Mouse (Mus musculus): Measurements from ENCODE around the gene G6pc3.
"Not testable (repeated sequence)": the region's sequence is repeated elsewhere in the genome, so short reads cannot be mapped to it uniquely, and the experiment has no call there.

Gene G6pc3

DNA sequence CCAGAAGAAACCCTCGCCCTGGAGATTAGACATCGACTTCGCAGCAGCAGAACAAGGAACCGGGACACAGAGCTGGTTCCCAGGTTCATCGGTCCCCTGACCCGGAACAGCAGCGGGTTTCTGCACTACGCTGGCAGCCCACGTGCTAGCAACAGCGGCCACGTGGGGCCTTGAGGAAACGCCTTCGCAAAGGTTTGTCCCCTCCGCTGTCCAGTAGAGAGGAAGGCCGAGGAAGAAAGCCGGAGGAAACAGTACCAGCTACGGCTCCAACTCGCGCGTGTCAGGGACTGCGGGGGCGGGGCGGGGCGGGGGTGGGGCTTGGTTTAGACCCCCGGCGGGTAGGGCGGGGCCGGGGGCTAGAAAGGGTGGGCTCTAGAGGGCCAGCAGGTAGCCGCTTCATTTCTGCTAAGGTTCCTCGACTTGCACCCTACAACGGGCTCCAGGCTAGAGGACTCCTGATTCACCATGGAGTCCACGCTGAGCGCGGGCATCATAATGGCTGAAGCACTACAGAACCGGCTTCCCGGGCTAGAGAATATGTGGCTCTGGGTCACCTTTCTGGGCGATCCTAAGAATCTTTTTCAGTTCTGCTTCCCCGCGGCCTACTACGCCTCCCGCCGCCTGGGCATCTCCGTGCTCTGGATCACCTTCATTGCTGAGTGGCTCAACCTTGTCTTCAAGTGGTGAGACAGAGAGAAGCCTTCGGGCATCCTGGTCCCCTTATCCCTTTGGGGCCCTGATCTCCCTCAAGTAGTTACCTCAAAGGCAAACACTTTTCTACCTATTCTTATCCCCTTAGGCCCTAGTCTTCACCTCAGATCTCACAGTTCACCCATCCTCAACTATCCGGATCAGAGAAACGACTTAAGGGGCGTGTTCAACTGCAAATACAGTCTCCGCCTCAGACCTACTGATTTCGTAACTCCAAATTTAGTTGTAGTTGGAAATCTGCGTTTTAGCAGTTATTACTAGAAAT is at the start of gene G6pc3:
TSS of gene G6pc3 (plus strand) at position 160 of the 976 bp plus-strand sequence.
- peak; percentile 84 to 90 for DNase-seq (ENCODE audit: low spot score in 2 of 2)

DNA sequence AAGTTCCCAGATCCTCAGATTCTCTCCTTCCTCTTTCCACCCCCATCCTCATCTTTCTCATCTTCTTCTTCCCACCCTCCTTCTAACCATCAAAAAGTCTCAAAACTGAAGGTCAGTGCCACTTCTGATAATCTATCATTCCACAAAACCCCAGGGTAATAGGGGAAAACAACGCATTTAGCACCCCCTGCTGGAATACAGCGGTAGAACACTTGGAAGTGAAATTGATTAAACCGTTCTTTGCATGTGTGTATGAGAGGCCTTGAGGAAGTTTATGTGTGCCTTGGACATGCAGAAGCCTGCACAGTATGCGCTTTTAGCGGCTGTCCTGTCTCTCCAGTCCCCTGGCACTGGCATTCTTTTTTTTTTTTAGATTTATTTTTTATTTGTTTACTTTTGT is 48.9 kb upstream of the G6pc3 start:
- peak; percentile 61 to 85 for DNase-seq (ENCODE audit: low spot score in 2 of 2)

DNA sequence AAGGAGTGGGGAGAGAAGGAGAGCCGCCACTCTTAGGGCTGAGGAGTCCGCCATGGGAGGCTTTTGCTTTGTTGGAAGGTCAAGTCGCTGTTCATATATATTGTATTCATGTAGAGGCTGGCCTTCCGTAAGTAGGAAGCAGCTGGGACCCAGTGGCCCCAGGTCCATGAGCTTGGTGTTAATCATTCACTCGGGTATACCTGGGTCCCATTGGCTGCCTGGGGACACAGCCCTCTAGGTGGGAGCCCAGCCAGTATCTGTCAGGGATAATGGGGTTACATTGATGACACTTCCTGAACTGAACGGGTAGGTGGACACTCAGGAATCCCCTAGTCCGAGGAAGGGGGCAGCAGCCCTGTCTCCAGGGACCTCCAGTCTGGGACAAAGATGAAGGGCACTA is 47.1 kb upstream of the G6pc3 start:
- DNase-seq (ENCODE audit: low spot score in 2 of 2), result no peak

DNA sequence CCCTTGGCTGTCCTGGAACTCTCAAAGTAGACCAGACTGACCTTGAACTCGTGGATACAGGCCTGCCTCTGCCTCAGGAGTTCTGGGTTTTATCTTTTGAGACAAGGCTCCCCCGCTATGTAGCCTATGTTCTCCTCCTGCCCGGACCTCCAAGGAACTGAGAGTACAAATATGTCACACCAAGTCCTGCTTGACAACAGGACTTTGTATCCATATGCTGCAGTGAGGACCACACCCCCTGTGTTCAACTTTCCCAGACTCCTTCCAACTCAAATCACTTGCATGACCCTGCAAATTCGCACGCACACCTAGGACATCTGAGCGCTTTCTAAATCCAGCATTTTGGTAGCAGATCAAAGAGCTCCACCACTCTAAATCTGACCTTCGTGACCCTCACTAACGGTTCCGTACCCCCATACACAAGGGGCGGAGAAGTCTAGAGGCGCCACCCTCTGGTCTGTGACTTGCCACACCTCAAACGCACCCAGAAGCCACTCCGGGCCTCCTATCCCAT is 44.4 kb upstream of the G6pc3 start:
- DNase-seq (ENCODE audit: low spot score in 2 of 2), result no peak

DNA sequence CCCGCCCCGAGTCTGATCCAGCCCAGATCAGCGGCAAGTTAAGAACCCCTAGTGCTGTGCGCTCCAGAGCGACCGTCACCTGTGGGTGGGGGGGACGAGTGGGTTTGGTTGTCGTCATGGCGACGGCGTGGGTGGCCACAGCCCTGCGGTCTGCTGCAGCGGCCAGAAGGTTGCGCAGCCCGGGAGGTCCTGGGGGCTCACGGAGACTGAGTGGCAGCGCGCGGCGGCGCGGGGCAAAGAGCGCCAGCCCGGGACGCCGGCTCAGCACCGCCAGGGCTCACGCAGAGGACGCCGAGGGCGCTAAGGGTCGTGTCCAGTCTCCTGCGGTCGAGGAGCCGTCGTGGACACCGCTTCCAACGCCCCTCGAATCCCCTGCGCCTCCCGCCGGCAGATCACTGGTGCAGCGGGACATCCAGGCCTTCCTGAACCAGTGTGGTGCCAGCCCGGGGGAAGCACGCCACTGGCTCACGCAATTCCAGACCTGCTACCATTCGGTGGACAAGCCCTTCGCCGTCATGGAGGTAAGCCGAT is 43.9 kb upstream of the G6pc3 start, which contains the start of gene Nags:
TSS of gene Nags (plus strand) at position 43 of the 531 bp plus-strand sequence.
- peak; percentile 30 to 65 for DNase-seq (ENCODE audit: low spot score in 2 of 2)

DNA sequence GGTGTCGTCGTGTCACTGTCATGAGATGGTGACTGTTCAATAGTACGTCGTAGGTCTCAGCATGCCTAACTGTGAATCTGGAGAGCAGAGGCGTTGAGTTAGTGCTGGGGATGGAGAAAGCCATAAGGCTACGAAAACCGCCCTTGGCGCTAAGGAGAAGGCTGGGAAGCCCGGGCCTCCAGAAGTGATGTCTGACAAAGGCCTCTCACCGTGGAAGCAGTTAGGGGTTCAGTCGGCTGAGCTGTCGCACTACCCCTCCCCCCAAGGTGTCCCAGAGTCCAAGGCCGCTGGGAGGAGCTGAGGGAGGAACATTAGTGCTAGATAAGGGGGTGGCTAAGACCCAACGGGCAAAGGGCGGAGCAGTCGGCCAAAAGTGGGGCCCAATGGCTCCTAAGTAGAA is 43.4 kb upstream of the G6pc3 start:
- DNase-seq (ENCODE audit: low spot score in 2 of 2), result peak; percentile 29 to 67

DNA sequence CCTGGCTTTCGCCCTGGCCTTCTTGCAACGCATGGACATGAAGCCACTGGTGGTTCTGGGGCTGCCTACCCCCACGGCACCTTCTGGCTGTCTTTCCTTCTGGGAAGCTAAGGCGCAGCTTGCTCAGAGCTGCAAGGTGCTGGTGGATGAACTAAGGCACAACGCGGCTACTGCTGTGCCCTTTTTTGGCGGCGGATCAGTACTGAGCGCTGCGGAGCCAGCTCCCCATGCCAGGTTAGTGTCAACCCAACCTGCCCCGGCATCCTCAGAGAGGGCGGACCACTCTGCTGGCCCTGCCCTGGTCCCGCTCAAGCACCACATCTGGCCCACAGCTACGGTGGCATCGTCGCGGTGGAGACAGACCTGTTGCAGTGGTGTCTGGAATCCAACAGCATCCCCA is 42.9 kb upstream of the G6pc3 start:
- DNase-seq (ENCODE audit: low spot score in 2 of 2), result peak in 1 of 2 experiments; percentile 65

DNA sequence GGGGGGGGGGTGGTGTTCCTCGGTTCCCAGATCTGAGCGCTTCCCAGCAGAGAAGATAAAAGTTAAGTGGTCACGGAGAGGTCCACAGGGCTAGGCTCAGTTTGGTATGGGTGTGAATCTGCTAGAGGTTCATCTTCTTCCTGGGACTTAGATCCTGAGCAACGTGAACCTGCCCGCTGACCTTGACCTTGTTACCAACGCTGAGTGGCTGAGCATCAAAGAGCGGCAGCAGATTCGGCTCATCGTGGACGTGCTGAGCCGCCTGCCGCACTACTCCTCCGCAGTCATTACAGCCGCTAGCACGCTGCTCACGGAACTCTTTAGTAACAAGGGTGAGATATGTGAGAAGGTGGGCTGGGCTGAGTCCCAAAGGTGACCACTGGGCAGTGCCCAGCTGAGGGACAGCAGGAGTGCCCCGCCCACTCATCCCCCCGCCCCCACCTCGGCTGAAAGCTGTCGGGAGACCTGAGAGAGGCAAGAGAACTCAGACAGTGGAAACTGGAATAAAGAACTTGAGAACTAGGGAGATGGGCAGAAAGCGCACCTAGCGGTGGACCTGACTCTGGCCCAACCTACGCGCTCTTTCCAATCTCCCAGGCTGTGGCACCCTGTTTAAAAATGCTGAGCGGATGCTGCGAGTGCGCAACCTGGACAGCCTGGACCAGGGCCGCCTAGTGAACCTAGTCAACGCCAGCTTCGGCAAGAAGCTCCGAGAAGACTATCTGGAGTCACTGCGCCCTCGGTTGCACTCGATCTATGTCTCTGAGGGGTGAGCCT is 42.0 kb upstream of the G6pc3 start:
- DNase-seq (ENCODE audit: low spot score in 2 of 2), result no peak

DNA sequence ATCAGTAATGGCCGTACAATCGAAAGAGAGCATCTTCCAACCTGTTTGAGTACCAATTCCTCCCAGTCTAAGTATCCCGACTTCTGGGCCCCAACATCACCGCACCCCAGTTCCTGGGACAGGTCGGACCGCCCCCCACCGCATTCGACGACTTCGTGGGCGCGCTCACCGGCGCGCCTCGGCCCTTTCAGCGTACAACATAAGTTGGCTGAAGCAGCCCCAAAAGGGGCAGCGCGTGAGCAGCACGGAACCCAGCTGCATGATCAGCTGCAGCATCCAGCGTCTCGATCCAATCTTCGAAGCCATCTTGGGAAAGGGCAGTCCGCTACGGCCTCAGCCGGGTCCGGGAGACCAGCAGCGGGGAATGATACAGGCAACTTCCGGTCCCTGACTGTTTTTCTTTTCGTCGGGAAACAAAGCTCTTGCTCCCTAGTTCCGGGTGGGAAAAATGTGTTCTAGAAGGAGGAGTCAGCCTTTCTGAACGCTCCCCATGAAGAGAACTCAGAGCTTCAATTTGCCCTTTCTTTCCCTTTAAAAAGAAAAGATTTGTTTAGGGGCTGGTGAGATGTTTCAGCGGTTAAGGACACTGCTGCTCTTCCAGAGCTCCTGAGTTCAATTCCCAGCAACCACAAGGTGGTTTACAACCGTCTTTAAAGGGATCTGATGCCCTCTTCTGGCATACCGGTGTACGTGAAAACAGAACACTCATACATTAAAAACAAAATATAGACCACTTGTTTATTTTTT is 33.2 kb upstream of the G6pc3 start, which contains the start of gene Tmem101:
TSS of gene Tmem101 (minus strand) at position 366 of the 747 bp plus-strand sequence.
- peak; percentile 87 to 91 for DNase-seq (ENCODE audit: low spot score in 2 of 2)

DNA sequence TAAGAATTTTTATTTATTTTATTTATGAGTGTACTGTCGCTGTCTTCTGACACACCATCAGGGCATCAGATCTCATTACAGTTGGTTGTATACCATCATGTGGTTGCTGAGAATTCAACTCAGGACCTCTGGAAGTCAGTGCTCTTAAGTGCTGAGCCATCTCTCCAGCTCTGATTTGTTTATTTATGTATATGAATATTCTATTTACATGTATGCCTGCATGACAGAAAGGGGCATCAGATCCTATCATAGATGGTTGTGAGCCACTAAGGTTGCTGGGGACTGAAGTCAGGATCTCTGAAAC is 32.7 kb upstream of the G6pc3 start:
- DNase-seq (ENCODE audit: low spot score in 2 of 2), result no peak

DNA sequence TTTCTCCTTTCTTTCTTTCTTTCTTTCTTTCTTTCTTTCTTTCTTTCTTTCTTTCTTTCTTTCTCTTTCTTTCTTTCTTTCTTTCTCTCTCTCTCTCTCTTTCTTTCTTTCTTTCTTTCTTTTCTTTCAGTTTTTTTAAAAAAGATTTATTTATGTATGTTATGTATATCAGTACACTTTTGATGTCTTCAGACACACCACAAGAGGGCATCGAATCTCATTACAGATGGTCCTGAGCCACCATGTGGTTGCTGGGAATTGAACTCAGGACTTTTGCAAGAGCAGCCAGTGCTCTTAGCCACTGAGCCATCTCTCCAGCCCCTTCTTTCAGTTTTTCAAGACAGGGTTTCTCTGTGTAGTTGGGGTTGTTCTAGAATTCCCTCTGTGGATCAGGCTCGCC is 31.4 kb upstream of the G6pc3 start:
- not testable (repeated sequence) for DNase-seq (ENCODE audit: low spot score in 2 of 2)

DNA sequence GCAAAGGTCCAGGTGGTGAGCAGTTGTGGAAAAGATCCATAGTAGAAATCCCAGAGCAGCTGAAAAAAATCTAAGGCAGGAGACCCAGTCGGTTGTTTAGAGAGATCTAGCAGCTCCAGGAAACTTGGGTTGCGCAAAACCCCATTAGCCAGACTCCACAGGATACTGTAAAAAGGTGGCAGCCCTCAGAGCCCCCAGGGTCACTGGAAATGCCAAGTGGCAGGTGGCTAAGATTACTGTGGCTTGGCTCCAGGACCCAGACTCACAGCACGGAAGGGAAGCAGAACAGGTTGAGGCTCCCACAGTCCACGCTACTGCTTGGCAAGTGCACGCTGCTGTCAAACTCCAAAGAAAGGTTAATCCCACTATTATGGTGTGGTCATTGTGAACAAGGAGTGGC is 29.6 kb upstream of the G6pc3 start:
- DNase-seq (ENCODE audit: low spot score in 2 of 2), result no peak

DNA sequence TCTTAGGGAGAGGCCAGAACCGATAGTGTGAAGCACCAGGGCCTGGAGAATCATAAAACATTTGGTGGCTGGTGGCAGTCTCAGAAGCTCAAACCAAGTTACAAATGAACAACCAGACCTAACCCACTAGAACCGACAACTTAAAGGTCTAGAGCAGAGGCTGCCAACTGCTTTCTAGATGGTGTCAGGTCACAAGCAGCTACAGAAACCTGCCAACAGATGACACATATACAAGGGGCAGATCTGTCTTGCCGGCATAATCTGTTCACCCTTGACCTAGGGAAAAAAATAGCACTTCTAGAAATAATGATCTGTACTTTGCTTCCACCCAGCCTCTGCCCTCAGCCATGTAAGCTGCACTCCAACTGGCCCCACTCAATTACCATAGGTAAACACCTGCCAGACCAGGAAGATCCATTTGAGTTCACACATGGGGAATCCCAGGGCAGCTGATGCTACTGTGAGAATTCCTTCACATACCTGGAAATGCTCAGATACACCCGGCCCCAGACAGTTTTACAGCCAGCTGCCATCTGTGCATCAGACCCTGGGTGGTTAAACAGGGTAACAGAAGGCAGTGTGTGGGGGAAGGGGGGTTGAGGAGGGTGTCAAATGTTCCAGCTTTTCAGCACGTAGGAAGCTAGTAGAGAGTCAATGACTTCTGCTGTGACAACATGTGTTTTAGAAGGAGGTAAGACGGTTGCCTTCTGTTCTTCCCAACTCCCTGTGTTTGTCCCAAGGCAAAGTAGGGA is 23.3 kb upstream of the G6pc3 start:
- no peak for DNase-seq (ENCODE audit: low spot score in 2 of 2)

DNA sequence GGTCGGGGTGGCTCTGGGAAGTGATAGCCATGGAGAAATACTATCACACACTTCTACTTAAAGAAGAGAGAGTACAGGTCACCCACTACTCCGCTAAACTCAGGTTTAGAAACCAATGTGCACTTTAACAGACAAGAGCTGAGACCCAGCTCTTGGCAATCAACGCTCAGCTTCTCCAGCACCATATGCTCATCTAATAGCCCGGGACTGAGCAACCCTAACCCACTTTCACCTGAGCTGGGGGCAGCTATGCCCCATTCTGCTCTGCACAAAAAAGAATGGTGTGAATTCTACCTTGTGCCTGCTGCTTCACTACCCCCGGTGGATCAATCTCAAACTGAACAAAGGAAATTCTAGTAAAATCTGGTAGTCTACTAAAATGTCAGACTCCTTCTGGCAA is 21.9 kb upstream of the G6pc3 start:
- no peak for DNase-seq (ENCODE audit: low spot score in 2 of 2)

DNA sequence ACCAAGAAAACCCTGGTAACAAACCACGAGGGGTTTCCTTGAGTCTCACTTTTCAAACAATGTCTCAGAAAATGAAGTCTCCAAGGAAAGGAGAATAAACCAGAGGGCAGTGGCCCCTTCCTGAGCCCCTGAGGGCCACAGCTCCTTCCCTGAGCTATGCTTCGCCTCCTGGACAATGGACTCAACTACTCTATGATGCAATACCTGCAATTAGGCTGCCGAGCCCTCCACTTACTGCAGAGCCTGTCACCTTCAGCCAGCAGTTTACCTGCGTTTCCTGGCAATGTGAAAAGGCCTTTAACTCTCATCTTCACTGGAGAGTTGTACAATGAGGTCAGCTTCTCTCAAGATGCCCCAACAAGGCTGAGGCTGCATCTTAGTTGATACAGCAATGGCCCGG is 20.7 kb upstream of the G6pc3 start:
- no peak for DNase-seq (ENCODE audit: low spot score in 2 of 2)

DNA sequence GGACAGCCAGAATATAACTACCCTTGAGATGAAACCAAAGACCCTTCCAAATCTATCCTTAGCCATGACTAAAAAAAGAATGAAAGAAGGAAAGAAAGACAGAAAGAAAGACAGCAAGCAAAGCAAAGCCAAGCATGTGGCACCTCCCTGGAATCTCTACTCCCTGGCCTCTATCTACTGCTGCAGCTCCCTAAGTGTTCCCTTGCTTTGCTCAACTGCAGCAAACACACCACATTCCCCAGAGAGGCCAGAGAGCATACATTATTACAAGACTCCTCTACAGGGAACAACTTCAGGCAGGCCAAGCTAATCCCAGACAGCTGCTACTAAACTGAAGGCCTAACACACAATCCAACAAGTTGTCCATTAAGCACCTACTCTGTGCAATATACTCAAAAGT is 9.6 kb upstream of the G6pc3 start:
- no peak for DNase-seq (ENCODE audit: low spot score in 2 of 2)

DNA sequence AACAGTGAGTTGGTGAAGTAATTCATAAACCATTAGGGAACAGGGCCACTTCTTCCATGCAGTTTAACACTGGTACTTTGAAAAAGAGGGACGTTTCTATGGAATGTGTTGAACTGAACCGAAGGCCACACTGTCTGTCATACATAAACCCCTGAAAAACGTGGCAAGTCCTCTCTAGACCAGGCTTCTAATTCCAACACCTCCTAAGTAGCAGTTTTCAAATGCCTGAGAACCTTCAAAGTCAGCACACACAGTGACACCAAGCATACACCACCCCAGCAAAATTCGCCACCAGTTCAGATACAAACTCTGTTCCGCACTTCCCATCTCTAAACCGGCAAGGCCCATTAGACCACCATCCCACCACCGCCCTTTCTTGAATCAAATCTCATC is 5.2 kb upstream of the G6pc3 start:
- DNase-seq (ENCODE audit: low spot score in 2 of 2), result no peak

DNA sequence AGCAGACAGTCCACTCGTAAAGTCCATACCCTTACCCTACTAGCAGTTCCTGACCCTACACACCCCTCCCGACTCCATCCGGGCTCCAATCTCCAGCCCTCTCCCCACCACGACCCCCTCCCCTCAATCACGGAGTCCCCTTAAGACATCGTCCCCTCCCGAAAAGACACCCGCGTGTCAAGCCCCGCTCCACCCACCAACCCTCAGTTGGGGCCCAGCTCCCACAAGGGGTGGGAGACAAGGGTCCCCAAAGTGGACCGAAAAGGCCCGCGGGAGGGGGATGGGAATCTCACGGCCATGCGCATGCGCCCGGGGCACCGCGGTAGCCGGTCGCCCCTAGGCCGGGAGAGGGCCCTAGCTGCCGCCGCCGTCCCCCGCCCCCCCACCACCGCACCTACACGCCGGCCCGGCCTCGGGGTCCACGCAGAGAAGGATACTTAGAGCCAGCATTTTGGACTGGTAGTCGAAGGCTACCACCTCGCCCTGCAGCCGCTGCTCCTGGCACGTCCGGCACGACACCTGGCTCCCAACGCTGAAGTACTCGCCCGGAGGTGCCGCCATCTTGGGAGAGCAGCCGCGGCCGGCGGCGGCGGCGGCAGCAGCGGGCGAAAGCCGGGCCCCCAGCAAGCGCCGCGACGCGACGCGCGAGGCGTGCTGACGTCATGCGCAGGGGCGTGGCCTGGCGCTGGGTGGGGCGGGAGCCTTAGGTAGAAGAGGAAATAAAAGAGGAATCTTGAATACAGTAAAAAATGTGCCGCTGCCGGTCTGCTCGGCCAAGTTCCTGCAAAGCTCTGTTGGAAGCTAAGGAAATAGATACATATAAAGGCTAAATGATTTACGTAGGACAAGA is 4.5 kb upstream of the G6pc3 start, which contains the start of gene Lsm12:
TSS of gene Lsm12 (minus strand) at position 651 of the 850 bp plus-strand sequence.
- peak; percentile 98 to 100 for DNase-seq (ENCODE audit: low spot score in 2 of 2)

DNA sequence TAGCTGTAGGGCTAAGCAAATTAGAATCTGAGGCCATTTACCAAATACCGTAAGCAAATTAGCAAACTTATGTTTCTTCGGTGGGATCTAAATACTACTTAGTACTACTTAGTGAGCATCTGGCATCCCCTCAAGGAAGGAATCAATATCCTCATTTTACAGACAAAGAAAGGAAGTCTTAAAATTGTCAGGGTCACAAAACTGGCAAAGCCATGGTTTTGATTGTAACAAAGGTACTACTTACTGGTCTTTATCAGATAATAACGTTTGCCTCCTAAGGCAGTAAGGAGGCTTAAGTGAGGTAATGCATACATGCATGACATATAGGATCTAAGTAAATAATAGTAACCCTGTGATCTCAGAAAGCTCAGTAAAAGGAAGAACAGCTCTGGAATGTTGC is 3.7 kb upstream of the G6pc3 start:
- no peak for DNase-seq (ENCODE audit: low spot score in 2 of 2)

DNA sequence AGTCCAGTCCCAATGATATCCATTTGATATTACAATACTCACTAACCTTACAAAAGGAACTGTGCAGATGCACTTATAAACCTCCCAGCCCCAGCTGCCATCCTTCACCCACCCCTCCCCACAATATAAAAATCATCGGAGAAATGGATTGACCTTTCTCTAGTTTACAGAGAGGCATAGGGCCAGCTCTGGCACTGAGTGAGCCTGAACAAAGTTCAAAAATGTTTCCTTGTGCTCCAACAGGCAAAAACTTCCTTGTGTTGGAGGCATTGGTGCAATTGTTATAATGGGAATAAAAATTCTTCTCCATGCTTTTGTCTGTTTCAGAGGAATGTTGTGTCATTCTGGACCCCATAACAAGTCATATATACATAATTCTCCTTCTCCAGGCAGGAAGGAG is 3.2 kb upstream of the G6pc3 start:
- DNase-seq (ENCODE audit: low spot score in 2 of 2), result no peak
